Mouse (Mus musculus) cortical plate, adult 2 months (tissue): ENCODE data around the gene Mip. TPM values are rescaled to one million over a fixed set of nuclear protein-coding genes. Genes with fewer than 3 reads are reported as not detected.

Experiments
- H3K27ac ChIP-seq: fragments of 200-500 bp; 2 replicates; pipeline ENCODE4 v1.5.1; 2012; ENCODE audit warnings: low read length, control low read depth, inconsistent platforms; ENCODE audit not compliant: insufficient read depth
- H3K4me1 ChIP-seq: fragments of 200-500 bp; 2 replicates; pipeline ENCODE4 v1.6.1; 2011; ENCODE audit warnings: low read length; ENCODE audit not compliant: control insufficient read depth, insufficient read depth
- H3K4me3 ChIP-seq: fragments of 200-500 bp; 2 replicates; pipeline ENCODE4 v1.5.1; 2011; ENCODE audit warnings: mild to moderate bottlenecking, low read length, control low read depth; ENCODE audit not compliant: insufficient read depth
- CTCF ChIP-seq: fragments of 200-500 bp; IDR thresholded peaks from 2 replicates; pipeline ENCODE4 v1.5.1; 2011; ENCODE audit warnings: mild to moderate bottlenecking, control low read depth, low read length; ENCODE audit not compliant: insufficient read depth; ENCODE audit errors: extremely low read depth
- POLR2A ChIP-seq: fragments of 200-500 bp; IDR thresholded peaks from 2 replicates; pipeline ENCODE4 v1.6.1; 2011; ENCODE audit warnings: mild to moderate bottlenecking, low read length, control low read depth; ENCODE audit not compliant: insufficient read depth; ENCODE audit errors: extremely low read depth
- polyA plus RNA-seq: library from polyadenylated mRNA; depleted of rRNA; stranded (reverse); fragments of >200 nt; gene quantifications from 2 replicates; pipeline ENCODE4 v1.2.3, GENCODE M21; 2012; rRNA removed

Gene Mip
- polyA plus RNA-seq, 1 experiment = not detected

GRCm38 (mm10) chr10:128278158-128278557 lies 52.5 kb downstream of the Mip start:
- no peaks in the 10 kb centered on the region for H3K4me1 ChIP-seq
- TF ChIP-seq POLR2A (no peak), CTCF (no peak)
- H3K27ac ChIP-seq = no peak overlapping the region
- no peak overlapping the region for H3K4me3 ChIP-seq

- Histone ChIP-seq H3K4me1 (no peaks in the 10 kb centered on the region), H3K27ac (no peak overlapping the region), H3K4me3 (no peak overlapping the region)
- TF ChIP-seq CTCF (no peak), POLR2A (no peak)
Observed at GRCm38 (mm10) chr10:128280943-128281342, 55.3 kb downstream of the Mip start.

Other genes starting within 250 kb of the Mip start
- gene Hsd17b6, start 218.2 kb upstream of the Mip start, polyA plus RNA-seq = not detected in 2 replicates
- gene Prim1, start 210.7 kb upstream of the Mip start, polyA plus RNA-seq = 7.5 and 8.1 TPM in 2 replicates
- gene Naca, start 190.3 kb upstream of the Mip start, polyA plus RNA-seq = 175 and 177 TPM in 2 replicates
- gene Ptges3, start 166.9 kb upstream of the Mip start, polyA plus RNA-seq = 66.9 and 67.7 TPM in 2 replicates
- 1,438 and 1,451 TPM in 2 replicates for gene Atp5b, start 142.6 kb upstream of the Mip start, polyA plus RNA-seq
- gene Baz2a, start 134.3 kb upstream of the Mip start, polyA plus RNA-seq = 30.2 and 32.1 TPM in 2 replicates
- 16.5 and 16.9 TPM in 2 replicates for gene Rbms2, start 45.5 kb upstream of the Mip start, polyA plus RNA-seq
- gene Gls2, start 31.4 kb upstream of the Mip start, polyA plus RNA-seq = 54.8 and 59.6 TPM in 2 replicates
- gene Spryd4, start 14.0 kb upstream of the Mip start, polyA plus RNA-seq = 9.0 and 10.0 TPM in 2 replicates
- gene Timeless, start 6.2 kb downstream of the Mip start, polyA plus RNA-seq = 3.7 and 4.3 TPM in 2 replicates
- gene Apon, start 28.3 kb downstream of the Mip start, polyA plus RNA-seq = not detected in 2 replicates
- 0.23 and 0.29 TPM in 2 replicates for gene Apof, start 42.8 kb downstream of the Mip start, polyA plus RNA-seq
- 33.5 and 34.2 TPM in 2 replicates for gene Stat2, start 44.7 kb downstream of the Mip start, polyA plus RNA-seq
- 0.54 and 0.55 TPM in 2 replicates for gene Il23a, start 72.9 kb downstream of the Mip start, polyA plus RNA-seq
- 22.8 and 24.6 TPM in 2 replicates for gene Pan2, start 77.5 kb downstream of the Mip start, polyA plus RNA-seq
- 63.7 and 65.8 TPM in 2 replicates for gene Cnpy2, start 96.6 kb downstream of the Mip start, polyA plus RNA-seq
- gene Cs, start 111.9 kb downstream of the Mip start, polyA plus RNA-seq = 224 and 233 TPM in 2 replicates
- 101 and 103 TPM in 2 replicates for gene Coq10a, start 143.2 kb downstream of the Mip start, polyA plus RNA-seq
- gene Ankrd52, start 151.3 kb downstream of the Mip start, polyA plus RNA-seq = 30.0 and 30.4 TPM in 2 replicates
- 0.51 and 0.73 TPM in 2 replicates for gene Slc39a5, start 175.4 kb downstream of the Mip start, polyA plus RNA-seq
- gene Nabp2, start 185.7 kb downstream of the Mip start, polyA plus RNA-seq = 79.4 and 83.4 TPM in 2 replicates
- gene Rnf41, start 185.8 kb downstream of the Mip start, polyA plus RNA-seq = 78.2 and 78.5 TPM in 2 replicates
- 209 and 223 TPM in 2 replicates for gene Smarcc2, start 233.4 kb downstream of the Mip start, polyA plus RNA-seq